Mouse (Mus musculus) embryonic facial prominence, embryonic 14.5 days (tissue): ENCODE measurements around the gene 4930455H04Rik. TPM values are rescaled to one million over a fixed set of nuclear protein-coding genes. Genes with fewer than 3 reads are reported as not detected.

Experiments used
- ATAC-seq: fragments of 200-750 bp; cut with Nextera tagmentation; 2 replicates; pipeline ENCODE4 v1.8.0; 2017; ENCODE audit warnings: low read depth, moderate number of reproducible peaks, moderate TSS enrichment
- DNase-seq: peaks from one replicate; pipeline ENCODE4 v3.0.0-alpha.2; 2015; ENCODE audit warnings: low spot score
- H3K27ac ChIP-seq: fragments of 300-500 bp; sonication (generic); replicated peaks from 2 replicates; pipeline ENCODE4 v1.5.1; 2014; ENCODE audit warnings: low read depth, mild to moderate bottlenecking, low read length, moderate library complexity
- H3K27me3 ChIP-seq: fragments of 300-500 bp; sonication (generic); replicated peaks from 2 replicates; pipeline ENCODE4 v1.6.1; 2014; ENCODE audit warnings: low read length; ENCODE audit not compliant: control insufficient read depth, insufficient read depth
- H3K36me3 ChIP-seq: fragments of 300-500 bp; sonication (generic); 2 replicates; pipeline ENCODE4 v1.6.1; 2014; ENCODE audit warnings: low read length, mixed read lengths; ENCODE audit not compliant: control insufficient read depth, insufficient read depth
- H3K4me1 ChIP-seq: fragments of 300-500 bp; sonication (generic); 2 replicates; pipeline ENCODE4 v1.6.1; 2014; ENCODE audit warnings: antibody characterized with exemption, low read length; ENCODE audit not compliant: control insufficient read depth, insufficient read depth
- H3K4me2 ChIP-seq: fragments of 300-500 bp; sonication (generic); 2 replicates; pipeline ENCODE4 v1.6.1; 2014; ENCODE audit warnings: low read depth, mild to moderate bottlenecking, low read length, moderate library complexity, mixed read lengths
- H3K4me3 ChIP-seq: fragments of 300-500 bp; sonication (generic); 2 replicates; pipeline ENCODE4 v1.5.1; 2014; ENCODE audit warnings: low read depth, mild to moderate bottlenecking, low read length
- H3K9ac ChIP-seq: fragments of 300-500 bp; sonication (generic); 2 replicates; pipeline ENCODE4 v1.6.1; 2014; ENCODE audit warnings: low read depth, mild to moderate bottlenecking, low read length, moderate library complexity, mixed read lengths
- H3K9me3 ChIP-seq: fragments of 300-500 bp; sonication (generic); 2 replicates; pipeline ENCODE4 v1.6.1; 2016; ENCODE audit warnings: low read length; ENCODE audit not compliant: control insufficient read depth
- WGBS: fragments of 180-500 bp; shearing (Covaris S2); extraction: QIAGEN DNeasy Blood & Tissue Kit; methylation state at CpG from one replicate; pipeline ENCODE4 v1.1.7; 2014; 5-methylcytosine and 5-hydroxymethylcytosine counted together
- polyA plus RNA-seq: library from polyadenylated mRNA; unstranded; fragments of >200 nt; fragmentation: Nextera tagmentation; extraction: Ambion mirVana; gene quantifications from 2 replicates; pipeline ENCODE4 v1.2.1, GENCODE M21; 2014

Gene 4930455H04Rik
- polyA plus RNA-seq = not detected in 2 replicates

GRCm38 (mm10) chr3:116967967-116968366, at the start of gene 4930455H04Rik:
Gene 4930455H04Rik (plus strand): TSS chr3:116968267.
- Histone ChIP-seq H3K27ac (peak within 1 kb of the TSS; percentile 56), H3K27me3 (no peaks in the 10 kb centered on the region), H3K9me3 (peaks cover 5% of the 10 kb centered on the region; the same call in 1 of the 2 replicates), H3K4me3 (peak within 1 kb of the TSS; percentile 39), H3K4me1 (no peaks in the 10 kb centered on the region), H3K9ac (peak within 1 kb of the TSS; percentile 64), H3K36me3 (no peaks in the 10 kb centered on the region), H3K4me2 (peak within 1 kb of the TSS; percentile 69)
- no peak for DNase-seq
- no peak for ATAC-seq
- 41% methylated on average over 4 of the region's 4 CpGs for WGBS

- ATAC-seq (no peak), DNase-seq (no peak)
- H3K27ac ChIP-seq = no peak overlapping the region
- no peak overlapping the region for H3K9ac ChIP-seq
- no peaks in the 10 kb centered on the region for H3K4me1 ChIP-seq
- 80% methylated on average over 3 of the region's 3 CpGs for WGBS
- H3K4me3 ChIP-seq = no peak overlapping the region
- no peaks in the 10 kb centered on the region for H3K9me3 ChIP-seq
- H3K36me3 ChIP-seq = no peaks in the 10 kb centered on the region
- H3K27me3 ChIP-seq = no peaks in the 10 kb centered on the region
- no peak overlapping the region for H3K4me2 ChIP-seq
Observed at GRCm38 (mm10) chr3:116921535-116921934, 46.5 kb upstream of the 4930455H04Rik start.

GRCm38 (mm10) chr3:116923042-116923441, 45.0 kb upstream of the 4930455H04Rik start:
- Histone ChIP-seq H3K27me3 (no peaks in the 10 kb centered on the region), H3K4me3 (no peak overlapping the region), H3K27ac (no peak overlapping the region), H3K9ac (no peak overlapping the region), H3K4me1 (no peaks in the 10 kb centered on the region), H3K36me3 (no peaks in the 10 kb centered on the region), H3K4me2 (no peak overlapping the region), H3K9me3 (no peaks in the 10 kb centered on the region)
- WGBS = 89% methylated on average over 12 of the region's 12 CpGs
- no peak for DNase-seq
- ATAC-seq = no peak

GRCm38 (mm10) chr3:116928994-116929393, 39.1 kb upstream of the 4930455H04Rik start:
- Histone ChIP-seq H3K4me3 (no peak overlapping the region), H3K9ac (no peak overlapping the region), H3K36me3 (no peaks in the 10 kb centered on the region), H3K4me1 (no peaks in the 10 kb centered on the region), H3K9me3 (no peaks in the 10 kb centered on the region), H3K27ac (no peak overlapping the region), H3K4me2 (no peak overlapping the region), H3K27me3 (no peaks in the 10 kb centered on the region)
- peak; percentile 78 for DNase-seq
- WGBS = 64% methylated on average over 4 of the region's 4 CpGs
- peak; percentile 91; the same call in 1 of the 2 replicates for ATAC-seq

GRCm38 (mm10) chr3:116933158-116933557, 34.9 kb upstream of the 4930455H04Rik start:
- H3K9me3 ChIP-seq = peaks cover 3% of the 10 kb centered on the region; the same call in 1 of the 2 replicates
- no peak overlapping the region for H3K9ac ChIP-seq
- H3K36me3 ChIP-seq = no peaks in the 10 kb centered on the region
- ATAC-seq = no peak
- no peak for DNase-seq
- no peaks in the 10 kb centered on the region for H3K4me1 ChIP-seq
- 83% methylated on average over 1 of the region's 1 CpGs for WGBS
- no peak overlapping the region for H3K4me3 ChIP-seq
- no peak overlapping the region for H3K4me2 ChIP-seq
- no peaks in the 10 kb centered on the region for H3K27me3 ChIP-seq
- H3K27ac ChIP-seq = no peak overlapping the region

- Histone ChIP-seq H3K4me1 (no peaks in the 10 kb centered on the region), H3K27me3 (no peaks in the 10 kb centered on the region), H3K36me3 (no peaks in the 10 kb centered on the region), H3K9ac (no peak overlapping the region), H3K4me3 (no peak overlapping the region), H3K4me2 (no peak overlapping the region), H3K9me3 (peaks cover 5% of the 10 kb centered on the region; the same call in 1 of the 2 replicates), H3K27ac (no peak overlapping the region)
- ATAC-seq = no peak; the same call in 1 of the 2 replicates
- 51% methylated on average over 4 of the region's 4 CpGs for WGBS
- peak; percentile 36 for DNase-seq
Observed at GRCm38 (mm10) chr3:116936934-116937691, 31.0 kb upstream of the 4930455H04Rik start.

- H3K9me3 ChIP-seq = peaks cover 5% of the 10 kb centered on the region; the same call in 1 of the 2 replicates
- DNase-seq = no peak
- H3K4me1 ChIP-seq = no peaks in the 10 kb centered on the region
- 71% methylated on average over 10 of the region's 10 CpGs for WGBS
- H3K4me2 ChIP-seq = no peak overlapping the region
- no peak for ATAC-seq
- no peak overlapping the region for H3K4me3 ChIP-seq
- H3K36me3 ChIP-seq = no peaks in the 10 kb centered on the region
- no peak overlapping the region for H3K27ac ChIP-seq
- H3K9ac ChIP-seq = no peak overlapping the region
- H3K27me3 ChIP-seq = no peaks in the 10 kb centered on the region
Observed at GRCm38 (mm10) chr3:116940804-116941558, 27.1 kb upstream of the 4930455H04Rik start.

GRCm38 (mm10) chr3:116941559-116942117, 26.4 kb upstream of the 4930455H04Rik start:
- no peaks in the 10 kb centered on the region for H3K27me3 ChIP-seq
- H3K9ac ChIP-seq = no peak overlapping the region
- H3K9me3 ChIP-seq = peaks cover 5% of the 10 kb centered on the region; the same call in 1 of the 2 replicates
- 100% methylated on average over 1 of the region's 1 CpGs for WGBS
- H3K36me3 ChIP-seq = no peaks in the 10 kb centered on the region
- no peaks in the 10 kb centered on the region for H3K4me1 ChIP-seq
- no peak overlapping the region for H3K4me3 ChIP-seq
- ATAC-seq (no peak), DNase-seq (no peak)
- H3K27ac ChIP-seq = no peak overlapping the region
- no peak overlapping the region for H3K4me2 ChIP-seq
